Mouse (Mus musculus) lung, postnatal 0 days (tissue): Measurements from ENCODE around the gene Gjb2.

Experiments
- CTCF ChIP-seq: IDR thresholded peaks from 2 replicates; pipeline ENCODE4 v1.5.1; 2016; ENCODE audit warnings: antibody characterized with exemption, mild to moderate bottlenecking
- EP300 ChIP-seq: IDR thresholded peaks from 2 replicates; pipeline ENCODE4 v1.6.1; 2016; ENCODE audit warnings: antibody characterized with exemption, mild to moderate bottlenecking, control low read depth

- TF ChIP-seq CTCF: no peak
- TF ChIP-seq EP300: no peak
These were observed 41.2 kb upstream of the Gjb2 start for GRCm38 (mm10) chr14:57145741-57146140.
